Mouse (Mus musculus): ENCODE results near the gene Rfx2. TPM values are rescaled to one million over a fixed set of nuclear protein-coding genes. Genes with fewer than 3 reads are reported as not detected.

Rfx2 gene
- polyA plus RNA-seq, 1 experiment from 2014 or later, result 13.6 TPM

GRCm38 (mm10) chr17:56831111-56831816 lies 451 bp upstream of the Rfx2 start:
- H3K9ac ChIP-seq, result peak overlapping the region; percentile 66
- no peak overlapping the region for H3K27ac ChIP-seq
- H3K4me1 ChIP-seq, result peaks cover 65% of the 10 kb centered on the region
- no peaks in the 10 kb centered on the region for H3K9me3 ChIP-seq (replicated peaks)
- peak overlapping the region; percentile 94 for H3K4me2 ChIP-seq
- peak overlapping the region; percentile 92 for H3K4me3 ChIP-seq
- H3K36me3 ChIP-seq, result no peaks in the 10 kb centered on the region
- WGBS (ENCODE audit: insufficient replicate concordance), result under 1% methylated on average over 42 of the region's 42 CpGs
- ATAC-seq, result peak; percentile 92
- peaks cover 35% of the 10 kb centered on the region for H3K27me3 ChIP-seq (replicated peaks)

GRCm38 (mm10) chr17:56829795-56830194 lies 1.0 kb downstream of the Rfx2 start:
- H3K36me3 ChIP-seq, result no peaks in the 10 kb centered on the region
- H3K4me3 ChIP-seq, result peak overlapping the region; percentile 92
- peak overlapping the region; percentile 94 for H3K4me2 ChIP-seq
- H3K9ac ChIP-seq, result peak overlapping the region; percentile 92
- H3K9me3 ChIP-seq (replicated peaks), result no peaks in the 10 kb centered on the region
- ATAC-seq, result no peak
- peaks cover 65% of the 10 kb centered on the region for H3K4me1 ChIP-seq
- H3K27me3 ChIP-seq (replicated peaks), result peaks cover 31% of the 10 kb centered on the region
- WGBS (ENCODE audit: insufficient replicate concordance), result 3% methylated on average over 27 of the region's 27 CpGs
- H3K27ac ChIP-seq, result peak overlapping the region; percentile 96

GRCm38 (mm10) chr17:56829171-56829570 lies 1.6 kb downstream of the Rfx2 start:
- H3K9ac ChIP-seq, result peak overlapping the region; percentile 92

GRCm38 (mm10) chr17:56826718-56827117 lies 4.1 kb downstream of the Rfx2 start:
- H3K27ac ChIP-seq, result peak overlapping the region; percentile 96
- no peaks in the 10 kb centered on the region for H3K9me3 ChIP-seq (replicated peaks)
- H3K4me2 ChIP-seq, result peak overlapping the region; percentile 94
- H3K36me3 ChIP-seq, result peaks cover 11% of the 10 kb centered on the region
- peaks cover 17% of the 10 kb centered on the region for H3K27me3 ChIP-seq (replicated peaks)
- peak overlapping the region; percentile 92 for H3K9ac ChIP-seq
- WGBS (ENCODE audit: insufficient replicate concordance), result 29% methylated on average over 2 of the region's 2 CpGs
- H3K4me1 ChIP-seq, result peaks cover 85% of the 10 kb centered on the region
- ATAC-seq, result peak; percentile 69
- peak overlapping the region; percentile 40 for H3K4me3 ChIP-seq

More at GRCm38 (mm10) chr17:56829171-56829570, 1.6 kb downstream of the Rfx2 start:
- H3K9me3 ChIP-seq (replicated peaks), result no peaks in the 10 kb centered on the region
- peak overlapping the region; percentile 94 for H3K4me2 ChIP-seq
- H3K27me3 ChIP-seq (replicated peaks), result peaks cover 31% of the 10 kb centered on the region
- peaks cover 71% of the 10 kb centered on the region for H3K4me1 ChIP-seq
- no peak for ATAC-seq
- H3K4me3 ChIP-seq, result peak overlapping the region; percentile 92
- peak overlapping the region; percentile 96 for H3K27ac ChIP-seq
- no peaks in the 10 kb centered on the region for H3K36me3 ChIP-seq
- 31% methylated on average over 11 of the region's 11 CpGs for WGBS (ENCODE audit: insufficient replicate concordance)

GRCm38 (mm10) chr17:56823352-56823751 lies 7.5 kb downstream of the Rfx2 start:
- peaks cover 76% of the 10 kb centered on the region for H3K4me1 ChIP-seq
- H3K9ac ChIP-seq, result no peak overlapping the region
- H3K27me3 ChIP-seq (replicated peaks), result no peaks in the 10 kb centered on the region
- no peak for ATAC-seq
- H3K9me3 ChIP-seq (replicated peaks), result no peaks in the 10 kb centered on the region
- 59% methylated on average over 2 of the region's 2 CpGs for WGBS (ENCODE audit: insufficient replicate concordance)
- H3K4me2 ChIP-seq, result no peak overlapping the region
- 0 out of 2 replicates have a peak overlapping the region, but pooled peaks have one; percentile 26 for H3K27ac ChIP-seq
- H3K4me3 ChIP-seq, result no peak overlapping the region
- peaks cover 11% of the 10 kb centered on the region for H3K36me3 ChIP-seq

GRCm38 (mm10) chr17:56822380-56822779 lies 8.4 kb downstream of the Rfx2 start:
- 71% methylated on average over 2 of the region's 2 CpGs for WGBS (ENCODE audit: insufficient replicate concordance)
- H3K27me3 ChIP-seq (replicated peaks), result no peaks in the 10 kb centered on the region
- H3K27ac ChIP-seq, result no peak overlapping the region
- H3K4me2 ChIP-seq, result no peak overlapping the region
- H3K9ac ChIP-seq, result no peak overlapping the region
- H3K4me1 ChIP-seq, result peaks cover 76% of the 10 kb centered on the region
- peaks cover 11% of the 10 kb centered on the region for H3K36me3 ChIP-seq
- no peak overlapping the region for H3K4me3 ChIP-seq
- no peak for ATAC-seq
- no peaks in the 10 kb centered on the region for H3K9me3 ChIP-seq (replicated peaks)

- Histone ChIP-seq H3K36me3 (peaks cover 17% of the 10 kb centered on the region), H3K9ac (no peak overlapping the region), H3K4me2 (no peak overlapping the region), H3K4me1 (peaks cover 55% of the 10 kb centered on the region), H3K27me3 (replicated peaks) (no peaks in the 10 kb centered on the region), H3K4me3 (no peak overlapping the region), H3K9me3 (replicated peaks) (no peaks in the 10 kb centered on the region), H3K27ac (peak overlapping the region; percentile 17; the same call in 1 of the 2 replicates)
- ATAC-seq, result no peak
- 69% methylated on average over 8 of the region's 8 CpGs for WGBS (ENCODE audit: insufficient replicate concordance)
Observed at GRCm38 (mm10) chr17:56819694-56820111, 11.1 kb downstream of the Rfx2 start.

GRCm38 (mm10) chr17:56819032-56819545 lies 11.7 kb downstream of the Rfx2 start:
- 66% methylated on average over 6 of the region's 6 CpGs for WGBS (ENCODE audit: insufficient replicate concordance)

GRCm38 (mm10) chr17:56818067-56818636 lies 12.7 kb downstream of the Rfx2 start:
- H3K4me3 ChIP-seq, result peak overlapping the region; percentile 37
- peaks cover 4% of the 10 kb centered on the region; the same call in 1 of the 2 replicates for H3K27me3 ChIP-seq (replicated peaks)
- ATAC-seq, result peak; percentile 77
- H3K4me1 ChIP-seq, result peaks cover 58% of the 10 kb centered on the region
- H3K36me3 ChIP-seq, result peaks cover 10% of the 10 kb centered on the region
- H3K4me2 ChIP-seq, result peak overlapping the region; percentile 64
- no peaks in the 10 kb centered on the region for H3K9me3 ChIP-seq (replicated peaks)
- 27% methylated on average over 11 of the region's 11 CpGs for WGBS (ENCODE audit: insufficient replicate concordance)
- peak overlapping the region; percentile 73 for H3K27ac ChIP-seq
- peak overlapping the region; percentile 42; the same call in 1 of the 2 replicates for H3K9ac ChIP-seq

More at GRCm38 (mm10) chr17:56819032-56819545, 11.7 kb downstream of the Rfx2 start:
- no peak overlapping the region for H3K4me2 ChIP-seq
- no peaks in the 10 kb centered on the region for H3K9me3 ChIP-seq (replicated peaks)
- peak overlapping the region; percentile 43; the same call in 1 of the 2 replicates for H3K27ac ChIP-seq
- peaks cover 55% of the 10 kb centered on the region for H3K4me1 ChIP-seq
- no peak overlapping the region for H3K4me3 ChIP-seq
- H3K27me3 ChIP-seq (replicated peaks), result no peaks in the 10 kb centered on the region
- H3K36me3 ChIP-seq, result peaks cover 17% of the 10 kb centered on the region
- no peak for ATAC-seq
- no peak overlapping the region for H3K9ac ChIP-seq

- Histone ChIP-seq H3K4me3 (no peak overlapping the region), H3K9ac (peak overlapping the region; percentile 14; the same call in 1 of the 2 replicates), H3K9me3 (replicated peaks) (no peaks in the 10 kb centered on the region), H3K27me3 (replicated peaks) (peaks cover 4% of the 10 kb centered on the region; the same call in 1 of the 2 replicates), H3K4me1 (peaks cover 64% of the 10 kb centered on the region), H3K27ac (no peak overlapping the region), H3K36me3 (peaks cover 6% of the 10 kb centered on the region), H3K4me2 (no peak overlapping the region)
- 88% methylated on average over 3 of the region's 3 CpGs for WGBS (ENCODE audit: insufficient replicate concordance)
- ATAC-seq, result no peak
Observed at GRCm38 (mm10) chr17:56815057-56815345, 15.8 kb downstream of the Rfx2 start.

- WGBS (ENCODE audit: insufficient replicate concordance), result 29% methylated on average over 24 of the region's 24 CpGs
- H3K4me3 ChIP-seq, result no peak overlapping the region
- no peak overlapping the region for H3K4me2 ChIP-seq
- peaks cover 64% of the 10 kb centered on the region for H3K4me1 ChIP-seq
- H3K27me3 ChIP-seq (replicated peaks), result peaks cover 4% of the 10 kb centered on the region; the same call in 1 of the 2 replicates
- ATAC-seq, result no peak
- H3K9me3 ChIP-seq (replicated peaks), result no peaks in the 10 kb centered on the region
- H3K27ac ChIP-seq, result no peak overlapping the region
- no peak overlapping the region for H3K9ac ChIP-seq
- peaks cover 6% of the 10 kb centered on the region for H3K36me3 ChIP-seq
Observed at GRCm38 (mm10) chr17:56814316-56815056, 16.3 kb downstream of the Rfx2 start.
